Mouse (Mus musculus) liver, embryonic 15.5 days (tissue): Measurements from ENCODE around the gene Gfi1. TPM values are rescaled to one million over a fixed set of nuclear protein-coding genes. Genes with fewer than 3 reads are reported as not detected.

Experiments used
- polyA plus RNA-seq: library from polyadenylated mRNA; unstranded; fragments of >200 nt; fragmentation: Nextera tagmentation; extraction: Ambion mirVana; gene quantifications from 2 replicates; pipeline ENCODE4 v1.2.1, GENCODE M21; 2015

Gene Gfi1
- polyA plus RNA-seq, 1 experiment from 2014 or later, result 1.6 TPM

Other genes with a start within 250 kb of the Gfi1 start
- gene Gm42669, start 218.4 kb downstream of the Gfi1 start, polyA plus RNA-seq, result 0.05 TPM in 1 of 2 replicates, not detected in the other
- 0.02 TPM in 1 of 2 replicates, not detected in the other for gene 1700028K03Rik, start 191.3 kb downstream of the Gfi1 start, polyA plus RNA-seq
- 4.7 and 6.4 TPM in 2 replicates for gene Rpap2, start 128.7 kb downstream of the Gfi1 start, polyA plus RNA-seq
- 5.3 and 5.4 TPM in 2 replicates for gene Glmn, start 128.1 kb downstream of the Gfi1 start, polyA plus RNA-seq
- 0.35 and 0.53 TPM in 2 replicates for gene Ube2d2b, start 104.1 kb upstream of the Gfi1 start, polyA plus RNA-seq
- gene Evi5, start 149.1 kb upstream of the Gfi1 start, polyA plus RNA-seq, result 54.3 and 56.7 TPM in 2 replicates
- 26.1 and 26.7 TPM in 2 replicates for gene Rpl5, start 174.5 kb upstream of the Gfi1 start, polyA plus RNA-seq